ENCODE assay signal across 24 mouse cellular contexts in the genomic region with DNA sequence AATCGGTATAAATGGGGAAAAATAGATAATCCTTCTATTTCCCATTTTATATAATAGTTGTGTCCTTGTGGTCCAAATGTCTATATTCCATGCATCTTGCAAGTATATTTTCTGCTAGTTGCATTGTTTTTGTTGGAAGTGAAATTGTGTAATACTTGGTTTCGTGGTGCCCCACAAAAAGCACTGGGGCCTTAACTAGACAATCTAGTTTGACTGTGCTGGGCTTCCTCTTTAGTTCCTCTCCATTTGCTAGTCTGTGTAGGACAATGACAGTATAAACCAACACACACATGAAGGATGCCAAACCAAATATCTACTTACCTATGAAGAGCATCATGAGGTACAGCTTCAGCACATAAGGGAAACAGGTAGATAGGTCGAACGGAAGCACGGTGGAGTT.
"Had no signal": no experiment of that assay in that cellular context is flagged by ENCODE, and none has a peak within 500 bp of the region (broad histone marks: within the 10 kb centered on the region; RNA-seq: fewer than 3 reads in every experiment).

No protein-coding gene starts in this region.

- H3K4me1 ChIP-seq: hindbrain, embryonic 12.5 days; kidney, embryonic 15.5 days; limb, embryonic 13.5 days; limb, embryonic 15.5 days; liver, embryonic 12.5 days had no signal

- H3K27ac ChIP-seq: heart, embryonic 10.5 days; hindbrain, embryonic 10.5 days; hindbrain, embryonic 12.5 days; hindbrain, embryonic 14.5 days; kidney, embryonic 15.5 days; kidney, postnatal 0 days; limb, embryonic 13.5 days; limb, embryonic 15.5 days; liver, embryonic 12.5 days had no signal

- DNase-seq: gastrocnemius, postnatal 14 days; gastrocnemius, postnatal 36 days; heart, adult 18-20 months; heart, postnatal 10 days; heart, postnatal 4 days; kidney, adult 11 months; kidney, adult 2 months; kidney, adult 9 months; kidney, postnatal 14 days; kidney, postnatal 36 days; layer of hippocampus, adult 9-11 months; left cerebral cortex, postnatal 4 days had no signal

- ATAC-seq: hindbrain, embryonic 16.5 days; intestine, embryonic 16.5 days; liver, embryonic 12.5 days had no signal

- H3K4me3 ChIP-seq: heart, embryonic 10.5 days; heart, embryonic 12.5 days; hindbrain, embryonic 10.5 days; hindbrain, embryonic 12.5 days; kidney, embryonic 15.5 days; limb, embryonic 13.5 days; limb, embryonic 15.5 days; liver, embryonic 12.5 days had no signal
